Mouse (Mus musculus): ENCODE measurements around the gene Snai1. TPM values are rescaled to one million over a fixed set of nuclear protein-coding genes. Genes with fewer than 3 reads are reported as not detected.
A peak's percentile ranks its signal among the peaks of the same experiment; 100 is the strongest.

The Snai1 gene
- 48.1 TPM for polyA plus RNA-seq (2012; fragmentation: generic; extraction: Trizol)
- long read RNA-seq, experiment 1, transcript Snai1-201 (3 exons, 1,621 nt): major isoform, 18 of 18 reads
- long read RNA-seq, experiment 1, partial matches to known transcripts: 0 of 18 reads
- long read RNA-seq, experiment 1, other reads (novel, unspliced or antisense): 0 of 18 reads
- long read RNA-seq, experiment 2, transcript Snai1-201 (3 exons, 1,621 nt): major isoform, 34 of 39 reads
- long read RNA-seq, experiment 2, partial matches to known transcripts: 2 of 39 reads
- long read RNA-seq, experiment 2, other reads (novel, unspliced or antisense): 3 of 39 reads

DNA sequence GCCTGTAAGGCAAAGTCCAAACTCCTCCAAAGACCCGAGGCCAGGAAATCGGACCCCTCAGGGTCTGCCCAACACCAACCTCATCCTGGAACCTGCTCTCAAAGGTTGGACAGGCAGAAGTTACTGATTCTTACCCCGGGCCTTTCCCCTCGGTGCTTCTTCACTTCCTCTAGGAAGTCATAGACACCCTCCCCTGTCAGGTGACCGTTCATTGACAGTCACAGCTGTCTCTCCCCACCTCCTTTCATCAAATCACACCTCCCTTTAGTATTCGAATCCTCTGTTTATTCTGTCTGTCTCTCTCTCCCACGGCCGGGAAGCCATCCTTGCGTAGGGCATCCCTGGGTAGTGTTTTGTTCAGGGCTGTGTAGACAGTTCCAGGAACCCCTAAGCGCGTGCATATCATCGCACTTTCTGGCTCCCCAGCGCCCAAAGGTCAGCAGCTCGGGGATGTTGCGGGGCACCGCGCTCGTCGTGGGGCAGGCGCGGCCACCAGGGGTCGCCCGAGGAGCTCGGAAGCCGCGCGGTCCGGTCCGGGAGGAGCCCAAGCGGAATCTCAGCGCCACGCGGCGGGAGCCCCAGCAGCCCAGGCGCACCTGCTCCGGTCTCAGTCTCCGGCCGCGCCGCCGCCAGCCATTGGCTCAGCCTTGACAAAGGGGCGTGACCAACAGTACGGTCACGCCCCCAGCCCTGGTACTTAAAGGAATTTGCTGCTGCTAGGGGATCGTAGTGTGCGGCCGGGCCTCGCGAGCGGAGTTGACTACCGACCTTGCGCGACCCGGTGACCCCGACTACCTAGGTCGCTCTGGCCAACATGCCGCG, at the start of gene Snai1:
TSS of gene Snai1 (plus strand) at position 720 of the 822 bp plus-strand sequence.
- peaks cover 43% of the 10 kb centered on the region for H3K79me3 ChIP-seq (ENCODE audit: low read depth)
- no peaks in the 10 kb centered on the region for H3K27me3 ChIP-seq (ENCODE audit: control insufficient read depth, insufficient read depth, insufficient read length)
- peaks cover 38% of the 10 kb centered on the region for H3K36me3 ChIP-seq (ENCODE audit: control insufficient read depth, insufficient read depth)
- TF ChIP-seq USF1 (IDR thresholded peaks at IDR 0.05; ENCODE audit: low read depth) (peak; percentile 11), CEBPB (IDR thresholded peaks at IDR 0.05; ENCODE audit: low read depth) (no peak), MAX (IDR thresholded peaks at IDR 0.05) (peak; percentile 84), CTCF (IDR thresholded peaks at IDR 0.05; ENCODE audit: control insufficient read depth, insufficient read depth, insufficient read length) (peak; percentile 99), MYOD1 (IDR thresholded peaks at IDR 0.05; ENCODE audit: control insufficient read depth, insufficient read length, low read depth) (peak; percentile 51), MYOG (IDR thresholded peaks at IDR 0.05; ENCODE audit: control insufficient read depth, extremely low read depth, insufficient read length) (no peak), FOSL1 (IDR thresholded peaks at IDR 0.05; ENCODE audit: insufficient read depth, low read length, poor library complexity, severe bottlenecking) (no peak)
- peaks cover 48% of the 10 kb centered on the region for H3K79me2 ChIP-seq (ENCODE audit: control insufficient read depth, insufficient read depth)
- peak within 1 kb of the TSS; percentile 86 for H3K4me3 ChIP-seq (ENCODE audit: insufficient read depth, poor library complexity, severe bottlenecking)
- H3ac ChIP-seq (ENCODE audit: control insufficient read depth, insufficient read length, low read depth): peak within 1 kb of the TSS; percentile 80

DNA sequence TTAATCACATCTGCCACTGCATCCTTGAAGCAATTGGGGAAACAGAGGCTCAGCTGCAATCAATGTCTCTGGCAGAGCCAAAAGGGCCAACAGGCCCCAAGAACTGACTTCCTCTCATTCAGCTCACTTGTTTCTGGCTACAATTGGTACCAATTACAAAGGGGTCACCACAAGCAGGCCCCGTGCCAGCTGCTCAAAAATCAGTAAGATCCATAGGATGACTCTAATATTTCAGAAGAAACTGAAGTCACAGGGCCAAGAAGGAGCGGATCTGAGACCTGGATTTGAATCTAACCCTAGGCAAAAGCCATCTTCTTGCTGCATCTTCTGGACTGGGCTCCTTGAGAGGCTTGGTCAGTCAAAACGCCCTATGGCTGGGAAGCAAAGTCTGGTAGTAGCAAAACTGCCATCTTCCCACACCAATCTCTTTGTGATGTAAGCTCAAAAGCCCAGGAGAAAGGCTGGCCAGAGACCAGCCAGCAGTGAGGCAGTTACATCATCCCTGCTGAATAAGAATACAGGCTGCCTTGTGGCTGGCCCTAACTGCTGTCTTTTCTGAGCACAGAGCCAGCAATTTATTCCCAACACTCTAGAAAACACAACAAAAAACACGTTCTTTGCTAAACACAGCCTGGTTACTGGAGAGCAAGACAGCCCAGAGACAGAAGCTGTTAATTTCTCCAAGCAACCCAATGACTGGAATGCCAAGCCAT, 47.0 kb upstream of the Snai1 start:
- peaks cover 13% of the 10 kb centered on the region for H3K36me3 ChIP-seq (ENCODE audit: control insufficient read depth, insufficient read depth)
- H3ac ChIP-seq (ENCODE audit: control insufficient read depth, insufficient read length, low read depth): peak overlapping the region; percentile 40
- H3K4me3 ChIP-seq (ENCODE audit: insufficient read depth, poor library complexity, severe bottlenecking): peak overlapping the region; percentile 97
- peaks cover 66% of the 10 kb centered on the region for H3K79me3 ChIP-seq (ENCODE audit: low read depth)
- H3K27me3 ChIP-seq (ENCODE audit: control insufficient read depth, insufficient read depth, insufficient read length): no peaks in the 10 kb centered on the region
- H3K79me2 ChIP-seq (ENCODE audit: control insufficient read depth, insufficient read depth): peaks cover 77% of the 10 kb centered on the region
- TF ChIP-seq CTCF (IDR thresholded peaks at IDR 0.05; ENCODE audit: control insufficient read depth, insufficient read depth, insufficient read length) (no peak), USF1 (IDR thresholded peaks at IDR 0.05; ENCODE audit: low read depth) (no peak), MYOD1 (IDR thresholded peaks at IDR 0.05; ENCODE audit: control insufficient read depth, insufficient read length, low read depth) (no peak), FOSL1 (IDR thresholded peaks at IDR 0.05; ENCODE audit: insufficient read depth, low read length, poor library complexity, severe bottlenecking) (no peak), MYOG (IDR thresholded peaks at IDR 0.05; ENCODE audit: control insufficient read depth, extremely low read depth, insufficient read length) (no peak), CEBPB (IDR thresholded peaks at IDR 0.05; ENCODE audit: low read depth) (no peak), MAX (IDR thresholded peaks at IDR 0.05) (no peak)

DNA sequence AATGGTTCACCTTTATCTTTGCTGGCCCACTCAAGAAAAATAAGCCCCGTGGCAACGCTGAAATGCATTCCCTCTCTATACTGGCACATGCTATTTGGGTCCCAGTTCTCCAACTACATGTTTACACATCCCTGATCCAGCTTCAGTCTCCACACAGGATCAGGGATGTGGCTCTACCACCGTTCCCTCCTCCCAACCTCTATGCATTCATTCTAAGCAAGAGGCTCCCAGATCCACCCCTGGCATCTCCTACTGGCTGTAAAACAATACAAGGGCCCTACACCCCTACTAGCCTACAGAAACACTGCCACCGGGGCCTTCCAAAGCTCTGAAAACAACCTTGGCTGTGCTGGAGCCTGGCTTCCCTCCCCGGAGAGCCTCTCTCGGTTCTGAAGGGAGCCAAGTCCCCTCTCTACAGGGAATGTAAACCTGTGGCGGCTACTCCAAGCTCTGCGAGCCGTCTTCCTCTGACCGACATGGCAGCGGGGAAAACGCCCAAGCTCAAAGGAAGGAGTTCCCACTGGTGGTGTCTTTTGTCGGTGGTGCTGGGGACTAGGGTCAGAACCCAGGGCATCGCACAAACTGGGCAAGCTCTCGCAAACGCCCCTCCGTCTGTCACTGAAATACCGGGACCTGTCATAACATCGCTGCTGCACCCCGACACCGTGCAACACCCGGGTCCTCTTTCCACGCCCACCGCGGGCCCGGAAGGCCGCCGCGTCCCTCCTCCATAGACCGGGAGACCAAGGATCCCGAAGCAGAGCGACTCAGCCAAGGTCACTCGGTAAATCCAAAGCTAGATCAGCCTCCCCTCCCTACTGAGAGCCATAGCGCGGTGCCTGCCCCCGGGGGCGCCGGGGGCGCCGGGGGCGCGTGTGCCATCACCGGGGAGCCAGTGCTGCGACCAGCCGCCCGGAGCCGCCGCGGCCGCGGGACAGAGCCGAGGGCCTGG, 46.0 kb upstream of the Snai1 start, which contains the start of gene Rnf114:
TSS of gene Rnf114 (plus strand) at position 889 of the 952 bp plus-strand sequence.
- peak within 1 kb of the TSS; percentile 93 for H3ac ChIP-seq (ENCODE audit: control insufficient read depth, insufficient read length, low read depth)
- H3K27me3 ChIP-seq (ENCODE audit: control insufficient read depth, insufficient read depth, insufficient read length): no peaks in the 10 kb centered on the region
- H3K36me3 ChIP-seq (ENCODE audit: control insufficient read depth, insufficient read depth): peaks cover 13% of the 10 kb centered on the region
- H3K4me3 ChIP-seq (ENCODE audit: insufficient read depth, poor library complexity, severe bottlenecking): peak within 1 kb of the TSS; percentile 97
- TF ChIP-seq MYOD1 (IDR thresholded peaks at IDR 0.05; ENCODE audit: control insufficient read depth, insufficient read length, low read depth) (no peak), MAX (IDR thresholded peaks at IDR 0.05) (no peak), CEBPB (IDR thresholded peaks at IDR 0.05; ENCODE audit: low read depth) (no peak), MYOG (IDR thresholded peaks at IDR 0.05; ENCODE audit: control insufficient read depth, extremely low read depth, insufficient read length) (no peak), FOSL1 (IDR thresholded peaks at IDR 0.05; ENCODE audit: insufficient read depth, low read length, poor library complexity, severe bottlenecking) (no peak)
- peaks cover 67% of the 10 kb centered on the region for H3K79me2 ChIP-seq (ENCODE audit: control insufficient read depth, insufficient read depth)
- H3K79me3 ChIP-seq (ENCODE audit: low read depth): peaks cover 58% of the 10 kb centered on the region

DNA sequence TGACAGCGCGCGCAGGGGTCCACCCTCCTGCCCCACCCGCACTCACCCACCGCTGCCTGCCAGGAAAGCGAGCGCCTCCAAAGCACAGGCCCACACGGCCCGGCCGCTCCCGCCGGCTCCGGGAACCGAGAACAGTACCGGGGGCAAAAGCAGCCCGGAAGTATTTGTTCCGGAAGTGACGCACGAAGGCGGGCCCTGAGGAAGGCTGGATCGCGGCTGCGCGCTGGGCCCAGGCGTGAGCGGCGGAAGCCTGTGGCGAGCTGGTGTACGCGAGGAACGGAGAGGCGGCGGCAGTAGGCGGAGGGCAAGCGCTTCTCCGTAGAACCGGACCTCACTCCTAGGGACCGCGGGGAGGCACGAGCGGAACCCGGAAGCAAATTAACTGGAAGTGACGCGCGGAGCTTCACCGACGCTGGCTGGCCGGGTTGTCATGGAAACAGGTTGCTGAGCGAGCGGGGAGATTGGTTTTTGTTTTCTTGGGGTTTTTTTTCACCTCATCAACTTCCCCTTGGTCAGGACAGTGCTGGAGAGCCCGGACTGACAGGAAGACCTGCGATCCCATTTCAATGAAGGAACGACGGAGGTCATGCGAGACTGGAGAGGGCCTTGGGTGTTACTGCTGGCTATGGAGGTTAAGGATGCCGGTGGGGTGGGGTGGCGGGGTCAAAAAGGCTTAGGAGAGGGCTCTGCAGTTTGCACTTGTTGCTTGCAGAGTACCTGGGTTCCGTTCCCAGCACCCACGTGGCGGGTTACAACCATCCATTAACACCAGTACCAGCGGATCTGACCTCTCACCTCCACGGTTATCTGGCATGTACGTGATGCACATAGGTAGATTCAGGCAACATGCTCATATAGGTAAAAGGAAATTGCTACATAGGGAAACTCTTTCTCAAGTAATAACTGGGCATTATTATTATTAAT, 45.0 kb upstream of the Snai1 start, which contains the start of gene Spata2:
TSS of gene Spata2 (minus strand) at position 175 of the 924 bp plus-strand sequence.
- no peak for TF ChIP-seq MYOG (IDR thresholded peaks at IDR 0.05; ENCODE audit: control insufficient read depth, extremely low read depth, insufficient read length)
- TF ChIP-seq USF1 (IDR thresholded peaks at IDR 0.05; ENCODE audit: low read depth): no peak
- peak; percentile 25 for TF ChIP-seq MAX (IDR thresholded peaks at IDR 0.05)
- no peak for TF ChIP-seq FOSL1 (IDR thresholded peaks at IDR 0.05; ENCODE audit: insufficient read depth, low read length, poor library complexity, severe bottlenecking)
- TF ChIP-seq CTCF (IDR thresholded peaks at IDR 0.05; ENCODE audit: control insufficient read depth, insufficient read depth, insufficient read length): no peak
- TF ChIP-seq MYOD1 (IDR thresholded peaks at IDR 0.05; ENCODE audit: control insufficient read depth, insufficient read length, low read depth): no peak
- Histone ChIP-seq H3K4me3 (ENCODE audit: insufficient read depth, poor library complexity, severe bottlenecking) (peak within 1 kb of the TSS; percentile 97), H3K79me3 (ENCODE audit: low read depth) (peaks cover 49% of the 10 kb centered on the region)

More for the DNA sequence above, 45.0 kb upstream of the Snai1 start, which contains the start of gene Spata2:
- Histone ChIP-seq H3K36me3 (ENCODE audit: control insufficient read depth, insufficient read depth) (peaks cover 12% of the 10 kb centered on the region), H3K79me2 (ENCODE audit: control insufficient read depth, insufficient read depth) (peaks cover 57% of the 10 kb centered on the region), H3K27me3 (ENCODE audit: control insufficient read depth, insufficient read depth, insufficient read length) (no peaks in the 10 kb centered on the region), H3ac (ENCODE audit: control insufficient read depth, insufficient read length, low read depth) (peak within 1 kb of the TSS; percentile 93)
